Mouse (Mus musculus): Measurements from ENCODE around the gene Ceacam16. TPM values are rescaled to one million over a fixed set of nuclear protein-coding genes. Genes with fewer than 3 reads are reported as not detected.

Ceacam16 gene
- total RNA-seq (2021), result not detected

DNA sequence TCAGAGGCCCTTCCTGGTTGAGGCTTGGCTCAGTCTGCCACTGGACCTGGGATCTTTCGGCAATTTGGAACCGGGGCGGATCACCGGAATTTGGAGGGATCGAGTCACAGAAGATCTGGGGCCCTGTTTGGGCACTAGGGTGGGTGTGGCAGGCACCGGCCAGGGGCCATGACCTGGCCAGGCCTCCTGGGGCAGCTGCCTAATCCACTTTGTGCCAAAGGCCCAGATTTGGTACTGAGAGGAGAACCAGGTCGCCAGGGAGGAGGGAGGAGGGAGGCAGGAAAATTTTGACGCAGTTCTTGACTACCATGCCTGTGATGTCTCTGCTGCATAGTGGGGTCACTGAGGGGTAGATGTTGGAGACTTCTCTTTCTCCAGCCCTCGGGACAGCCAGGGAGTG, at the start of gene Ceacam16:
Gene Ceacam16, minus strand, starts transcription at position 101 of the 400 bp plus-strand sequence.
- no peak for DNase-seq (ENCODE audit: extremely low spot score in 1 of 2, low spot score in 1 of 2)

DNA sequence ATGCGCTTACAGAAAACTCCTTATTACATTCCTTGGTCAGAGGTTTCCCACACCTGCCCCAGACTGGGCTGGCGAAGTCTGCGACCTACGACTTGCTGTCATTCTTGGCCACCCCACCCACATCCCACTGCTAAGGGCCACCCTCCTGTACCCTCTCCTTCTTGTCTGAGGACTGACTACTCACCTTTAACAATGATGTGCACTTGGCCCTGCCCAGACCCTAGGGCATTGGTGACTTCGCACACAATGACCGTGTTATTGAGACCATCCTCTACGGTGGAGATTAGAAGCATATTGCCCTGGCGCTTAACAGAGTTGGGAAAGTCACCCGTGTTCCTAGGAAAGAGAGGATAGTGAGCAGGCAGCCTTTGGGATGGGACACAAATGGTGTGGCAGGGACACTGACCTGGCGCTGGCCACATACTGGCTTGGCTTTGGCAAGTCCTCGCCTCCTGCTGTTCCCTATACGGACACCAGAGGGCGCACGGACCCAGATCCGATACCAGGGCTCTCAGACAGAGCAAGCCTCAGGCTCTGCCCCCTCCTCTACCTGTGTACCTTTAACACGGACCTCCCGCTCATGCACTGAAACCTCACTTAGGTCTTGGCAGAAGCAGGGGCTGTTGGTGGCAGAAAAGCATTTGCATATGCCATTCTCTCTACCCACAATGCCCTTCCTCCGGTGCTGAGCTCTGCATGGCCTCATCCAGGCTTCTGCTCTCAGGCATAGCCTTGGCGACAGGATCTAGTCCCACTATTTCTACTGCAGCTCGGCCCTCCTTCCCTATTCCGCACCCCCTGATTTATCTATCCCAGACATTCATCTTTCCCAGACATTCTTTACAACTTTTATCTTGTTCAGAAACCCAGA, 49.6 kb upstream of the Ceacam16 start:
- peak; percentile 67 to 91 for DNase-seq (ENCODE audit: extremely low spot score in 1 of 2, low spot score in 1 of 2)

DNA sequence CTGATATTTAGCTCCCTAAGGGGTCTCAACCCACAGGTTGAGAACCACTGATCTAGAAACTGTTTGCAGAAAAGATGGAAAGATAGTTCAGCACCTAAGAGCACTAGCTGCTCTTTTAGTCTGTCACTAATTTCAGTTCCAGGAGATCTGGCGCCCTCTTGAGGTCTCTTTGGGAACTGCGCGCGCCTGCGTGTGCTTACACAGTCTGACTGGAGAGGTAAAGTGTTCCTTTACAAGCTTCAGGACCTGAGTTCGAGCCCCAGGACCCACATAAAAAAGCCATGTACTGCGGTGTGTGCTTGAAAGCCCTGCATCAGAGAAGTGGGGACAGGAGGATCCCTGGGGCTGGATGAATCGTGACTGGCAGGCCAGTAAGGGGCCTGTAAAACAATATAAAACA, 28.8 kb upstream of the Ceacam16 start:
- peak in 1 of 2 experiments; percentile 66 for DNase-seq (ENCODE audit: extremely low spot score in 1 of 2, low spot score in 1 of 2)

DNA sequence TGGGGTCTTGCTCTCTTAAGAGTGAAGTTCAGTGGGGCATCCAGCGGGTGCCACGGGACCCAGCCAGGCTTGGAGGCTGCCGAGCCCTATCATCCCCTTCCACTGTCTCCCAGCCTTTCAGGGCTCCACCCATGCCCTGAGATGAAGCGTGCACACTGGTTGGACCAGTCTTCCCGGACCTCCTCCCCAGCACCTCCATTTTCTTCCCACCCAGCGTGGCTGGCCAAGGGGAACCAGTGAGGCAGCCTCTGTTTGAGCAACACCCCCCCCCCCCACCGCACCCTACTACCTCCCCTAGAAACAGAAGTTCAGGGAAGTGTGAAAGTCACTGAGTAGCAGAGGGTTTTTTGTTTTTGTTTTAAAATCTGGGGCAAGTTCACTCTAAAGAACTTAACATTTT, 26.8 kb upstream of the Ceacam16 start, which contains the start of gene Ceacam19:
Gene Ceacam19, minus strand, starts transcription at position 117 of the 400 bp plus-strand sequence.
- no peak for DNase-seq (ENCODE audit: extremely low spot score in 1 of 2, low spot score in 1 of 2)

DNA sequence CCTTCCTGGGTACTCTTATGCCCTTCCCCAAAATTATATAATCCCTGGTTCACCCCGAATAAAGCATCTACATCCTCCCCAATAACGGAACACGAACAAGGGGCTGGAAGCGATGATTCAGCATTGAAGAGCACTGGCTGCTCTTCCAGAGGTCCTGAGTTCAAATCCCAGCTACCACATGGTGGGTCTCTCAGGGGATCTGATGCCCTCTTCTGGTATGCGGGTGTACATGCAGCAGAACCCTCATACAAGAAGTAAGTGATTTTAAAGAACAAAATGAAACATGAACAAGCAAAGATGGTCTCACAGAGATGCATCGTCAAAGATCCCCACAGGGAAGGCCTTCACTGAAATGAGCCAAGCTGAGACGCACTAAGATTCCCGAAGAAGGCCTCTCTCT, 19.7 kb upstream of the Ceacam16 start:
- no peak for DNase-seq (ENCODE audit: extremely low spot score in 1 of 2, low spot score in 1 of 2)

DNA sequence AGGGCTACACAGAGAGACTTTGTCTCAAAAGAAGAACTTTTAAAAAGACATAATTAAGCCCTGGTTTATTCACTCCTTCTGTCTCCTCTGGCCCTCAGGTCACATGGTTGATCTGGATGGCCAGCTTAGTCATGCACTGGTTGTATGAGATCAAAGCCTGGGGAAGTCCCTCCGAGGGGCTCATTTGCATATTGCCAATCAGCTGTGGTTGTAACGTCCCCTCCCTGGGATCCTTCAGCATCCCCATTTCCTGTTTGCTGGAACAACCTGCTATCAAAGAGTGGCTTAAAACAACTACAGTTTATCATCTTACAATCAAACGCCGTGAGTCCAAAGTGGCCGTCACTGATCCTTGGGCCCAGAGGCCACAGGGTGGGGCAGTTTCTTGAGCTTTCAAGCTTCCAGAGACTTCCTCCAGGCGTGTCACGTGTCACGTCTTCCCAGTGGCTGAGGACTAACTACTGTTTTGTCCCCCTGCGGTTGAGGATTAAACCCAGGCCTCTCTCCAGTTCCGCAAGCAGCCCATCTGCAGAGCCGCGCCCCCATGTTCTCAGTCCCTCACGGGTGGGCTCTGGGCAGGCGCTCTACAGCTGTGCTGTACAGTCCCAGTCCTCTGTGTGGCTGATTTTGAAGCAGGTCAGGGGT, 15.8 kb upstream of the Ceacam16 start:
- DNase-seq (ENCODE audit: extremely low spot score in 1 of 2, low spot score in 1 of 2), result no peak

DNA sequence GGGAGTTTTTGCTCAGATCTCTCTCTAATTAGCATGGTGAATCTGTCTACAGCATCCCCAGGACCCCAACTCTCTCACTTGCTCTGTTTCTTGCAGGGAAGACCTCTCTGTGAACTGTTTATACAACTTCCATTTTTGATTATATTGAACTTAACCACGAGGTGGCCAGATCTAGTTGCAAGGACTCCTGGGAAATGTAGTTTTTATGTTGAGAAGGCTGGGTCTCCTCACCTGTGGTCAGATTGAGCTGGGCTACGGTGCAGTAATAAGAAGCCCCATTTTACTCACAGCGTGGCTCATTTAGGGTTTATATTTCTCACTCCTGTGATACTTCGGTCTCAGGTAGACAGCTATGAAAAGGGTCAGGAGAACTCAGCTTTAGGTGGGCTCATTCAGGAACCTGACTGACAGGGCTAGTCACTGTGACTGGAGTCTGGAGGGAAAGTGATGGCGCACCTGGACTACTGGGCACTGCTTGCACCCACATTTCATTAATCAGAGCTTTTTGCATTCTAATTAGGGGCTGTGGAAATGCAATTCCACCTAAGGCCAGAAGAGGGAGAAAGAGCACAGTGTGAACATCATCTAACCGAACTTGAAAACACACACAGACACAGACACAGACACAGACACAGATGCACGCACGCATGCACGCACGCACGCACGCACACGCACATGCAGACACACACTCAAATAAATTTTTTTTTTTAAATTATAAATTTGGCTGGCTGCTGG, 15.0 kb upstream of the Ceacam16 start:
- peak in 1 of 2 experiments; percentile 54 for DNase-seq (ENCODE audit: extremely low spot score in 1 of 2, low spot score in 1 of 2)

DNA sequence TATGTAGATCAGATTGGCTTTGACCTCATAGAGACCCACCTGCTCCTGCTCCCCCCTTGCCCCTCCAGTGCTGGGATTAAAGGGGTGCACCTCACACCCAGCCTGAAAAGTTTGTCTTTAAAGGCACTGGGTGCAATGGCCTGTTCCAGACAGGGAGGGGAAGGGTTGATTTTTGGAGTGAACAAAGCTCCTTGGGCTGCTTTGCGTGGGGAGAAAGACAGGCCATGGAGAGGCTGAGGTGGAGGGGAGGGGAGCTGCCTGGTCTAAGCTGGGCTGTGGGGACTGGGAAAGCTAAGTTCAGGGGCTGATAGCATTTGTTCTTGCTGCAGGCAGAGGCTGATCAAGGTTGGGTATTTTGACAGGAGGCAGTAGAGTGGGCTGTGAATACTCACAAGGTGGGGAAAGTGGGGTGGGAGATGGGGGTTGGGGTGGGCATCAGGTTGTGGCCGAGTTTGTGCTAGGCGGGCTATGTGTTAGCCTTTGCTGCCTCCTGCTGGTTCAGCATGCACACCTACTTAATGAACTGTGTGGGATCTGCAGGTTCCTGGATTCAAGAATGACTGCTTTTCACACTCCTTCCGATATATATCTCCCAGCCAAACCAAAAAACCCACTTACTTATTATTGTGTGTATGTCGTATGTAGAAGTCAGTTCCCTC, 11.0 kb upstream of the Ceacam16 start:
- DNase-seq (ENCODE audit: extremely low spot score in 1 of 2, low spot score in 1 of 2), result no peak

DNA sequence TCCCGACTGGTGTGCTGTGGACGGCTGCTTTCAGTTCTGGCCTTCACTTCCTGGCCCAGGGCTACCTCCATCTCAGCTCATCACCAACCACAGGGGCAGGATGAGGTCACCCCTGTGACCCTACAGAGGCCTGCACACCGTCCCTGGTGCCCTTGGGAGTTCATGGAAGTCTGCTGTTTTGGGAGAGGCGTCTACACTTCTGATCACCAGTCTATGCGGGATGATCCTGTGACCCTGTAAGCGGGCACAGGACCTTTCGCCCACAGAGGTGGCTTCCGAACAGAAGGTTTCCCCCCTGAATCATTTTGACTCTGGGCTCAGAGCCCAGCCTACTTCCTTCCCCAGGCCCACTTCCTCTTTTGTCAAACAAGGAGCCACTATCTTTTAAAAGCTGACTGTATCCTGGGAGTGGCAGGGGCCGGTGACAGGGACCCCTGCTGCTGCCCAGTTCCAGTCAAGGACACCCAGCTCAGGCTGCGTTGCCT, 10.1 kb upstream of the Ceacam16 start:
- no peak for DNase-seq (ENCODE audit: extremely low spot score in 1 of 2, low spot score in 1 of 2)

DNA sequence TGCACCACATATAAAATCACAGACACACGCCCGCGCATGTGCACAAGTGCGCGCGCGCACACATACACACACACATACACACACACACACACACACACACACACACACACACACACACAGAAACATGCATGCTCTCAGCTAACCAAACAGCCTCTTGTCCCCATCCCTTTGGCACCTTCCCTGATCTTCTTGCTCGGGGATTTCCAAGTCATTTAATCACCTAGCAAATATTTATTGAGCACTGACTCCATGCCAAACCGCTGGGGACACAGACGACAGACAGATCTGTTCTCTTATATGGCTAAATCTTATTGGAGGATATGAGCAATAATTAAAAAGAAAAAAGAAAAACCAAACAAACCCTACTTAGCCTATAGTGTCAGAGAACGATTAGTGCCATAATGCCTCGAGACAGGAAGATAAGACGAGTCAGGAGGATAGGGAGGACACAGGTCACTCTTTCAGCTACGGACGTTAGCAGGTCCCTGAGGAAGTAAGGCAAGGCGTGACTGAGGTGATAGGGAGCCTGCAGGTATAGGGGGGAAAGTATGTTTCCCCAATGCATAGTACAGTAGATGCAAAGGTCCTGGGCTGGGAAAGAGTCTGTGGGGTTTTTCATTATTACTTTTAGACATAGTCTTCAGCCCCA, 6.8 kb upstream of the Ceacam16 start:
- no peak for DNase-seq (ENCODE audit: extremely low spot score in 1 of 2, low spot score in 1 of 2)

DNA sequence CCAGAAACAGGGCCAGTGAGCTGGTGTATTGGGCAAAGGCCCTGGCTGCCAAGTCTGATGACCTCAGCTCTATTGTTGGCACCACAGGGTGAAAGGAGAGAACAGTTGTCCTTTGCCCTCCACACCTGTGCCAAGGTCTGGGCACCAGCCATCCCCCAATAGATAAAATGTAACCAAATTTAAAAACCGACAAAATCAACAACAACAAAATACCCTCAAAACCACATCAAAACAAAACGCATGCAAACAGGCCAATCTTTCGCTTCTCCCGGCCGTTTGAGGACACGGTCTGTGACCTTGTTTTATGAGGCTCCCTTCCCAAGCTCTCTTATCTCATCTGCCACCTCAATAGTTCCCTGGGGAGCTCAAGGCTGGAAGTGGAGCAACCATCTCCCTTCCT, 5.4 kb upstream of the Ceacam16 start:
- DNase-seq (ENCODE audit: extremely low spot score in 1 of 2, low spot score in 1 of 2), result no peak

DNA sequence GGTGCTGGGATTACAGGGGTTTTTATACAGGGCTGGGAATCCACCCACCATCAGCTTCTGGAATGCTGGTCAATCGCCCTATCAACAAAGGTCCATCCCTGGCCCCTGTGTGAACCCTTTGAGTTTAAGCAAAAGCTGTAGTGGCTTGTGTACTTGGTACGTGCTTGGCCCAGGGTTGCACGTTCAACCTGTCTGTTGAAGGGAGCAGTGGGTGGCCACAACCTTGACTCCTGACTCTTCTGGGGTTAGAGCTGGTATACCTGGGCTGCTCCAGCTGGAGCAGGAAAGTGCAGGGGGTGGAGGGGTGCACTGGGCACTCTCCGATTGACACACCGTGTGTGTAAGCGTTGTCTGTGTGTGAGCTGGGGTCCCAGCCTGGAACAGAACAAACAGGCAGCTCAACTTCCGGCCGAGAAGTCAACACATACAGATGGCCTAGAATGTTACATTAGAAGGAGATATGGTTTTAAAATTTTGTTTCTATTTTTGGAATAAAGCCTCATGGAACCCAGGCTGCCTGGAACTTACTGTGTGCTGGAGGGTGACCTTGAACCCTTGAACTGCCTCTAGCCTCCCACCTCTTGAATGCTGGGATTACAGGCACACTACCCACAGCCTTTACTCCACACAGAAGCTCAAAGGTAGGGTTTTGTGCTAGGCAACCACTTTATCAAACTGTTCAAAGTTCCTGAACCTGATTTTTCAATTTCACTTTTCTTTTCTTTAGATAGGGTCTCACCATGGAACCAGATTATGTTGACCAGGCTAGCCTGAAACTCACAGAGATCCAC, 4.3 kb upstream of the Ceacam16 start:
- DNase-seq (ENCODE audit: extremely low spot score in 1 of 2, low spot score in 1 of 2), result no peak

DNA sequence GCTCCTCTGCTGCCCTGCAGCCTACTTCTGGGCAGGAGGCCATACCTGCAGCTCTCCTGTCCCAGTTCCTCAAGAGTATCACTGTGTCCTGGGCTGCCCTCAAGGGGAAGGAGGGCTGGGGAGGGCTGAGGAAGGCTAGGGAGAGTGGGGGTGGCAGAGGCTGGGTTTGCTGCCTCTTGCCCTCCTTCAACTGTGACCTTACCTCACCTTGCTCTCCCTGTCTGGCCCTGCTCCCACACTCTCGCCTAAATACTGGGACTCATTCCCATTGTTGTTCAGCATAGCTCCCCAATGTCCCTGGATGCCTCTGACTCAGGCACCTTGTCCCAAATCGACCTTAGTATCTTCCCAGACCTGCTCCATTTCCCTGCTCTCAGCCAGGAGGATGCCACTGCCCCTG, 3.1 kb upstream of the Ceacam16 start:
- DNase-seq (ENCODE audit: extremely low spot score in 1 of 2, low spot score in 1 of 2), result no peak

DNA sequence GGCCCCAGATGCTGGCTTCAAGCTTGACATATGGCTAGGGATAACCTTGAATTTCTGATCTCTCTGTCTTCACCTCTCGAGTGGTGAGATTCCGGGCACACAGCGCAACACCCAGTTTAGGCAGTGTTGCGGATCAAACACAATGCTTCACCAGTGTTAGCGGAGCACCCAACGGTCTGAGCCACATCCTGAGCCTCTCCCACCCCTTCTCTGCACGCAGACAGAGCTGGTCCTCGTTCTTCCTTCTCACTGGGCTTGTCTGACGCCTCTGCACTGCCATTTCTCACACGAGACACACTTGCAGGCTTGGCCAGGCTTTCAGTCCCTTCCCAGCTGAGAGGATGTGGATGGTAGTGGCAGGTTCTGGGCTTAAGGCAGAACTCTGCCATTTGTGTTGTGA, 1.4 kb downstream of the Ceacam16 start:
- DNase-seq (ENCODE audit: extremely low spot score in 1 of 2, low spot score in 1 of 2), result no peak

DNA sequence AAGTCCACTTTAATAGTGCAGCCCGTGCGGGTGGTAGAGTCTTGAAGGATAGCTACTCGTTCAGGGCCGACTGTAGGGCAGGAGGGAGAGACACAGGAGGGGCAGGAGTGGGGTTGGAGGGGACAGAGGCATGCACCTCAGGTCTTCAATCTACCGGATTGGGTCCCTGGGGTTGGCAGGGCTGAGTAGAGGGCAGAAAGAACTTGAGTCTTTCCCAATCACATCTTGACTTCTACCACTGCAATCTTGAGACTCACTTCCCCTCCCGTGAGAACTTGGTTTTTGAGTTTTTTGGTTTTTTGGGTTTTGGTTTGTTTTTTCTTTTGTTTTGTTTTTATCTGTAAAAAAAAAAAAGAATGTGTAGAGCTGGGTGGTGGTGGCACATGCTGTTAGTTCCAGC, 4.8 kb downstream of the Ceacam16 start:
- no peak for DNase-seq (ENCODE audit: extremely low spot score in 1 of 2, low spot score in 1 of 2)

DNA sequence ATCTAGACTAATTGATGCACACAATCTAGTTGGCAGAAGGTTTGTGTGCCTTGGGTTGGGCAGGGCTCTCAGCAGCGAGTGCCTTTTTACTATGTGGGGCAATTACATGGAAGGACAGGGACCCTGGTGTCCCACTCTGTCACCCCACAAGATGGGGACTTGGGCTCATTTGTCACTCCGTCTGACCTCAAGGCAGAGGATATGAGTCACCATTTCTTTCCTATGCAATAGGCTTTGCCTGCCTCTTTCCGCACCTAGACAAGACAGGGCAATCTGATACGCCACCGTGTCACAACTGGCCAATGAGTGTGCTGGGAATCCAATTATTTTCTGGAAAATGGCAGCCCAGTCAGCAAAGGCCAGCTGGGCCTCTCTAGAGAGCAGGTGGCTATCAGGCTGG, 5.4 kb downstream of the Ceacam16 start:
- DNase-seq (ENCODE audit: extremely low spot score in 1 of 2, low spot score in 1 of 2), result no peak

DNA sequence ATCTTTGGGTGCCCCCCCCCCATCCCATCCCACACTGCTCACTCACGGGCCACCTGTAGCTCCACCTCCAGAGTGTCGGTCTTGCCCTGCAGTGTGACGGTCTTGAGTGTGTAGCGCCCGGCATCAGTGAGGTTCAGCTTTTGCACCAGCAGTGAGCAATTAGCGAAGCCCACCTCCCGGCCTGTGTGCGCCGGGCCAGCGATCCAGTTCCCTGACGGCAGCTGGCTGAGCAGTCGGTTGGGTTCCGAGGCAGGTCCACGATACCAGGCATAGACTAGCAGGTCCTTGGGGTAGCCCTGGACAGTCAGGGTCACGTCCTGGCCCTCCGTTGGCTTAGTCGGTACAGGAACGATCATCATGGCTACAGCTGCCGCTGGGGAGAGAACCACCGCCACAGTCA, 7.6 kb downstream of the Ceacam16 start:
- DNase-seq (ENCODE audit: extremely low spot score in 1 of 2, low spot score in 1 of 2), result no peak

DNA sequence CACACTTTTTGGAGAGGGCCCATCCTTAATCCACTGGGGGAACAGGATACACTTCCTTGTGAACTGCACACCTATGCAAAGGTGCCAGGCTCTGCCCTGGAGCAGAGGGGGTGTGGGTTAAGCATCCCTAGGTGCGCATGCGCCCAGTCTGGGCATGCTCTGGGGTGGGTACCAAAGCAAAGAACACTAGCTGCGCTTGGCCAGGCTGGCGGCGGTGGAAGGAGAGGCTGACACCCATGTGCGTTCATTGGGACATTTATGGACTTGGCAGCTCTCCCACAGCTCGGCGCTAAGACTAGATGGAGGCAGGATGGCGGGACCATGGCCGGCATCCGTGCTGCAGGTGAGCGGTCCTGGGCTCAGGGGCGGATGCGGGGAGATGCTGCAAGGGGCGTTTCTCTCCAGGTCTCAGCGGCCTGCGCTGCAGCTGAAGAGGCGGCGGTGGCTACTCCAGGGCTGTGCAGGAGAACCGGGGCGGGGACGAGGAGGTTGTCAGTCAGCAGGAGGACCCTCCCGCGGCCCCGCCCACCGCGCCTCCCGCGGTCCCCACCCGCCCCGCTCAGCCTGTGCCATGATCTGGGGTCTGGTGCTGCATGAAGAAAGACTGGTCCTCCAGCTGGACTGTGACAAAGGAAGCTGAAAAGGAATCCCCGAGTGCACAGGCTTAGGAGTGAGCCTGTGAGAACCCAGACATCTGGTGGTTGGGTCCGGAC, 9.1 kb downstream of the Ceacam16 start, which contains the start of gene Gm19345:
Gene Gm19345, plus strand, starts transcription at position 146 of the 713 bp plus-strand sequence.
- DNase-seq (ENCODE audit: extremely low spot score in 1 of 2, low spot score in 1 of 2), result peak; percentile 27 to 40

Data from layer of hippocampus, postnatal 25 days (tissue).